Mouse (Mus musculus): ENCODE measurements around the gene Enah. TPM values are rescaled to one million over a fixed set of nuclear protein-coding genes. Genes with fewer than 3 reads are reported as not detected.

Gene Enah
- total RNA-seq, 1 experiment from 2014 or later, result 0.05 TPM

Other genes with a start within 250 kb of the Enah start
- 198 and 199 TPM in 2 replicates for gene Lbr, start 176.9 kb downstream of the Enah start, total RNA-seq (2017)
- gene Srp9, start 104.7 kb upstream of the Enah start, total RNA-seq (2017), result 82.5 and 154 TPM in 2 replicates
- gene Vmn1r1, start 144.5 kb upstream of the Enah start, total RNA-seq (2017), result not detected in 2 replicates